ENCODE assay signal across 7 mouse cellular contexts in the genomic region with DNA sequence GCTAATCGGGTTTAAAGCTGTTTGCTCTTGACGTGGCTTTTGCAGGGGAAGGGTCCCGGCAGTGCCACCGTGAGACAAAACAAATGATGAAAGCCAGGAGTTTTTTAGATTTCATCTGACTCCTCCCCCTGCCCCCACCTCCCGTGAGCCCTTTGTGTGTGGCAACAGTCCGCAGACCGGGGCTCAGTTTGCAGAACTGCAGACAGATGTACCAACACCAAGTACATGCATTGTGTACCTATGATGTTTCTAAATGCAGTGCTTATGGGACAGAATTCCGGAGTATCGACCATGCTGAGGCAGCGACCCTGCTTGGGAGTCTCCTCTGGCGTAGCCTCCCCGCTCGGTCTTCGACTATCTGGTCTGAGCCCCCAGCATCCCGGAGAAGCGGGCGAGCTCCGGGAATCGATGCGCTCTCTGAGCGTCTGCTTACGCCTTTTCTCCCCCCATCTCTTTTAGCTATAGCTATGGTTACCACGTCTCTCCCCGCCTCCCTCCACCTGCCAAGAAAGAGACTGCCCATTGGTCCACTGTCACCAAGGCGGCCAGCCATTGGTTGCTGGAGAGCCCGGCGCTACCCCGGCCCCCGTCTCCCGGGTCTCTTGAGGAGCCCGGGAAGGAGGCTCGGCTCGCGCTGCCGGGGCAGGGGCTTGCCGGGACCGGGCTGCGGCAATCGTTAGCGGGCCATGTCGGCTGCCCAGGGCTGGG. TPM values are rescaled to one million over a fixed set of nuclear protein-coding genes. Genes with fewer than 3 reads are reported as not detected.
A peak's percentile ranks its signal among the peaks of the same experiment; 100 is the strongest.
DNase-seq lines count a peak whose midpoint lies in the region; ATAC-seq lines count a peak whose summit lies in the region.

Klhdc10 (plus strand) TSS at position 561 of the 708 bp plus-strand sequence.

- H3K36me3 ChIP-seq in embryonic facial prominence, embryonic 12.5 days: no peaks in the 10 kb centered on the region
- H3K36me3 ChIP-seq in limb, embryonic 11.5 days (ENCODE audit: control insufficient read depth, insufficient read depth, low read length): no peaks in the 10 kb centered on the region
- H3K36me3 ChIP-seq in midbrain, embryonic 14.5 days (ENCODE audit: control insufficient read depth, insufficient read depth, low read length): no peaks in the 10 kb centered on the region

- H3K4me1 ChIP-seq in embryonic facial prominence, embryonic 12.5 days: no peaks in the 10 kb centered on the region
- peaks cover 2% of the 10 kb centered on the region; the same call in 1 of the 2 replicates for H3K4me1 ChIP-seq in limb, embryonic 11.5 days (ENCODE audit: control insufficient read depth, insufficient read depth, low read length)
- H3K4me1 ChIP-seq in midbrain, embryonic 14.5 days (ENCODE audit: control insufficient read depth, insufficient read depth, low read length): peaks cover 9% of the 10 kb centered on the region

- peak within 1 kb of the TSS; percentile 99 for H3K4me3 ChIP-seq in embryonic facial prominence, embryonic 12.5 days
- peak within 1 kb of the TSS; percentile 96 for H3K4me3 ChIP-seq in limb, embryonic 11.5 days (ENCODE audit: low read depth, low read length)
- peak within 1 kb of the TSS; percentile 96 for H3K4me3 ChIP-seq in midbrain, embryonic 14.5 days (replicated peaks; ENCODE audit: low read depth, low read length)

- peak within 1 kb of the TSS; percentile 95 for H3K27ac ChIP-seq in embryonic facial prominence, embryonic 12.5 days
- peak within 1 kb of the TSS; percentile 93 for H3K27ac ChIP-seq in limb, embryonic 11.5 days (replicated peaks; ENCODE audit: low read depth, low read length)
- H3K27ac ChIP-seq in midbrain, embryonic 14.5 days (replicated peaks; ENCODE audit: low read depth, low read length): peak within 1 kb of the TSS; percentile 98

- peak; percentile 100 for ATAC-seq in embryonic facial prominence, embryonic 12.5 days (ENCODE audit: insufficient number of reproducible peaks, insufficient read depth, low FRiP score, low TSS enrichment)
- peak; percentile 99 for ATAC-seq in limb, embryonic 11.5 days (ENCODE audit: insufficient number of reproducible peaks, low FRiP score, low TSS enrichment, low read depth)
- ATAC-seq in midbrain, embryonic 14.5 days (ENCODE audit: low FRiP score, low TSS enrichment): peak; percentile 98

- H3K9ac ChIP-seq in embryonic facial prominence, embryonic 12.5 days: peak within 1 kb of the TSS; percentile 96
- H3K9ac ChIP-seq in limb, embryonic 11.5 days (ENCODE audit: low read length): peak within 1 kb of the TSS; percentile 95
- peak within 1 kb of the TSS; percentile 98 for H3K9ac ChIP-seq in midbrain, embryonic 14.5 days (replicated peaks; ENCODE audit: low read length)

- WGBS in embryonic facial prominence, embryonic 12.5 days: under 1% methylated on average over 41 of the region's 41 CpGs
- WGBS in limb, embryonic 11.5 days: under 1% methylated on average over 41 of the region's 41 CpGs
- under 1% methylated on average over 41 of the region's 41 CpGs for WGBS in midbrain, embryonic 14.5 days

- no peaks in the 10 kb centered on the region for H3K27me3 ChIP-seq in embryonic facial prominence, embryonic 12.5 days
- no peaks in the 10 kb centered on the region for H3K27me3 ChIP-seq in limb, embryonic 11.5 days (ENCODE audit: control insufficient read depth, insufficient read depth, low read length)
- no peaks in the 10 kb centered on the region for H3K27me3 ChIP-seq in midbrain, embryonic 14.5 days (ENCODE audit: control insufficient read depth, insufficient read depth, low read length)

- DNase-seq in adrenal gland, postnatal 25 days: peak; percentile 99
- peak; percentile 100 for DNase-seq in heart, adult 11 months
- peak; percentile 100 for DNase-seq in kidney, adult 18-20 months
- peak; percentile 100 for DNase-seq in limb, embryonic 11.5 days (ENCODE audit: low spot score)
- peak; percentile 99 for DNase-seq in midbrain, embryonic 14.5 days
- DNase-seq in spleen, adult 18-20 months: peak; percentile 97 to 98

- H3K4me2 ChIP-seq in embryonic facial prominence, embryonic 12.5 days (replicated peaks): peak within 1 kb of the TSS; percentile 61
- peak within 1 kb of the TSS; percentile 51 for H3K4me2 ChIP-seq in limb, embryonic 11.5 days (ENCODE audit: low read depth, severe bottlenecking)
- peak within 1 kb of the TSS; percentile 58 for H3K4me2 ChIP-seq in midbrain, embryonic 14.5 days (ENCODE audit: low read length)

- no peaks in the 10 kb centered on the region for H3K9me3 ChIP-seq in embryonic facial prominence, embryonic 12.5 days
- no peaks in the 10 kb centered on the region for H3K9me3 ChIP-seq in limb, embryonic 11.5 days (ENCODE audit: control insufficient read depth, low read length)
- no peaks in the 10 kb centered on the region for H3K9me3 ChIP-seq in midbrain, embryonic 14.5 days (ENCODE audit: control insufficient read depth, low read length)

RNA-seq across cellular contexts. Expression of gene Klhdc10, which starts in this region (rescaled TPM):
- total RNA-seq in adrenal gland, postnatal 25 days (2021): 58.5 and 86.2 TPM in 2 replicates
- 44.0 and 46.0 TPM in 2 replicates for polyA plus RNA-seq in embryonic facial prominence, embryonic 12.5 days (2016; fragmentation: Nextera tagmentation; extraction: Ambion mirVana)
- 46.0 and 49.4 TPM in 2 replicates for polyA plus RNA-seq in limb, embryonic 11.5 days (2014; fragmentation: Nextera tagmentation; extraction: Ambion mirVana)
- 44.2 and 56.2 TPM in 2 replicates for polyA plus RNA-seq in midbrain, embryonic 14.5 days (2014; fragmentation: Nextera tagmentation; extraction: Ambion mirVana)

Comparison
In these comparisons a context has a peak if more than half of its experiments do, and no peak if none do; other contexts are left out.
1. Peak in every context shown above with its lines: DNase-seq, ATAC-seq, H3K4me3 ChIP-seq and H3K27ac ChIP-seq.